Mouse (Mus musculus) retina, postnatal 7 days (tissue): ENCODE data around the gene Cyp4f39.
"Not testable (repeated sequence)": the region's sequence is repeated elsewhere in the genome, so short reads cannot be mapped to it uniquely, and the experiment has no call there.

Source experiments
- DNase-seq: peaks from one replicate; pipeline ENCODE4 v3.0.0-alpha.2; 2012; ENCODE audit warnings: low read depth, low spot score

The Cyp4f39 gene

DNA sequence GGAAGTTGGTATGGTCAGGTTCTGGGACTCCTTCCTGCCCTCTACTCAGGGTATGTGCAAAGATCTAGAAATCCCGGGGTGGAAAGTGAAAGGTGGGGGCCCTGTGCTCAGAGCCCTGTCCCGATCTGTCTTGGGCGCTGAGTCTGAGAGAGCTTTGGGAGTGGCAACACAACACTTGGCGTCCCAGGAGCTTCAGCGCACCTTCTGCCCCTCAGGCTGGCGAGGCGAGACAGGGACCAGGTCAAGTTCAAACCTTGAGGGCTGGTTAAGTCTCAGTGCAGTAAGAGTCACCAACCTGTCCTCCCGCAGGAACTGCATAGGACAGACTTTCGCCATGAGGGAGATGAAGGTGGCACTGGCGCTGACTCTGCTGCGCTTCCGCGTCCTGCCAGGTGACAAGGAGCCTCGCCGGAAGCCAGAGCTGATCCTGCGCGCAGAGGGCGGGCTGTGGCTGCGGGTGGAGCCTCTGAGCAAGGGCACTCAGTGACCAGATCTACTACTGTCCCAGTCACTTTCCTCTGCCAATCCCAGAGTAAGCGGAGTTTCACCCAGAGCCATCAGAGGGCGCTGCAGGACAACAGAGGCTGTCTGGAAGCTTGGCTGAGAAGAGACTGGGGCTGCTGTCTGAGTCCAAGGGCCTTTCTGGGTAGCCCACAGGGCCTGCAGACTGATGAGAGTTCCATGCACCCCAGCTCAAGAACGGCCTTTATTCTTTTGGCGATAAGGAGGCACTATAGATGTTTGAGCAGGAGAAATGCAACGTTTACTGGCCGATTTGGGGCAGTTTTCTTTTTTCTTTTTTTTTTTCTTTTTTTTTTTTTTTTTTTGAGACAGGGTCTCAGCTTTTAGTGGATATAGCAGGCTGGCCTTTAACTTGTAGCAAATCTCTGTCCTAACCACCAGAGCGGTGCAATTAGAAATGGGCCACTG lies 76.2 kb downstream of the Cyp4f39 start:
- DNase-seq: peak; percentile 87

DNA sequence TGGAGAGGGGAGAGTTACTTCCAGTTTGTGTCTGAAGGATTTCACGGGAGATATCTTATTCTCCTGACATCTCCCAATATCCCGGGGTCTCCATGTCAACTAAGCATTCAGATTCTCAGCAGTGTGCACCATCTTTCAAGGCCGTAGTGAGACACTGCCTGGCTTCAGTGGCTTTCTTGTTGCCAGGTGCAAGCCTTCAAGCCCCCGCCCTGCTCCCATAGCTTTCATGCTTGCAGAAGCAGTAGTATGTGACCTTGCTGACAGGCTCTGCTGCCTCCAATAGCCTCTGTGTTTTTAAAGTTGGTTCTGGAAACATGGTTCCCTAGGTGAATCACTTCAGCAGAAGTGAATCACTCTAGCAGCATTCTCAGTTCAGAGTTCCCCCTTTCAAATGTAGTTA lies 79.8 kb downstream of the Cyp4f39 start:
- not testable (repeated sequence) for DNase-seq

DNA sequence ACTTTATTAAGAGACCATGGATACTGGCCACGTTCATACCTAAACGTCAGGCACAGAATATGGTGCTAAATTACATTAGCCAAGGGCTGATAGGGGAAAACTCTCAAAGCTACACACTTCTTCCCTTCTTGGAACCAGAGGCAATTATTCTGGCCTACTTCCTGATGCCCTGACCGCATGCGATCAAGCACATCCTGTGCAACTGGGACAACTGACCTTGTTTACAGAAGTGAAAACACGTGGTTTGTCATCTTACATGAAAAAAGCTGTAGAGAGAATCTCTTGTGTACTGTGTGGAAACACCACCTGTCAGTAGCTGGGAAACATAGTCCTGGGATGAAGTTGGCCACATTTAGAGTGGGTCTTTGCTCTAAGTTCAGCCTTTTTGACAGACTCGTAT lies 81.5 kb downstream of the Cyp4f39 start:
- DNase-seq: no peak

- DNase-seq: peak; percentile 80
Observed at GRCm38 (mm10) chr17:32536051-32536866, 83.7 kb downstream of the Cyp4f39 start, which contains the start of gene Cyp4f16. Cyp4f16 (plus strand) TSS chr17:32536558.

DNA sequence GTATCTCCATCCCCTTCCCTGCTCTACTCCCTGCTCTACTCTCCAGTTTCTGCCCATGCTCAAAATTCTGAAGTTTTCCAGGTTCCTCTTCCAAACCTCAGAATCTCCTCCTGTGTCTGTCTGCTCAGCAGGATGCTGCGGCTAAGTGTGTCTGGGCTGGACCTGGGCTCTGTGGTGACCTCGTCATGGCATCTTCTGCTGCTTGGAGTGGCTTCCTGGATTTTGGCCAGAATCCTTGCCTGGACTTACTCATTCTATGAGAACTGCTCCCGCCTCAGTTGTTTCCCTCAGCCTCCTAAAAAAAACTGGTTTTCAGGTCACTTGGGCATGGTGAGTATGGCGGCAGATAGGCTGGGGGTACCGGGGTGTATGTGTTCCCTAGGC lies 84.3 kb downstream of the Cyp4f39 start:
- no peak for DNase-seq
